Mouse (Mus musculus) liver, embryonic 14 days (tissue): ENCODE data around the gene Gstm6. TPM values are rescaled to one million over a fixed set of nuclear protein-coding genes. Genes with fewer than 3 reads are reported as not detected.

Source experiments
- polyA plus RNA-seq: library from polyadenylated mRNA; depleted of rRNA; stranded (reverse); fragments of >200 nt; gene quantifications from 2 replicates; pipeline ENCODE4 v1.2.3, GENCODE M21; 2012; rRNA removed

The Gstm6 gene
- 4.7 and 6.2 TPM in 2 replicates for polyA plus RNA-seq

DNA sequence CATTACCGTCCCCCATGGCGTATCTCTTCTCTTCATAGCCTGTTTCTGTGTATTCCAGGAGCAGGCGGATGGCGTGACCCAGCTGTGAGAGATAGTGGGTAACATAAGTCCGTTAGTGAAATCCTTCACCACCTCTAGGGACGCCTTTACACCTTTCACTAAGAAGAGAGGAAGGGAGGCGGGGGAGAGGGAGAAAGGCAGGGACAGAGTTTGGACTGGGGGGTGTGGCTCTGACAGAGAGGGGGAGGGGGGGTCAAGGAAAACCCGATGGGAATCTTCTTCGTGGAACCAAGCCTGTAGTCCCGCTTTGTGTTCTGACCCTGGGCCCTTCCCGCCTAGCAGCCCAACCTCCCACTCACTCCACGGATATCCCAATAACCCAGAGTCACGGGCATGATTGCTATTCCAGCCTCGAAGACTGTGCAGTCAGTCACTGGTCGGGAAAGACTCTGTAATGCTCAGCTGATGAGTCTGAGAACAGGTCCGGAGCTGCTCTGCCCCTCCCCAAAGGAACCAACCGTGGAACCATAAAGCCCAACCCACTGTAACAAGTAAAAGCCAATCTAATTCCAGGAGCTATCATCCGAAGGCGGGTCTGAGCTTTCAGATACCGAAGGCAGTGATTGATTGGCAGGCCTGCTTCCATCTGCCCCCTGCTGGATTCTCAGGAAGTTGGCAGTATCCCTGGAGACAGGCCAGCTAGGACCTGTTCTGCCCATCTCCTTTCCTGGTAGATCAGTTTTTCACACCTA lies at the start of gene Gstm6:
Gstm6 (minus strand) TSS at position 511 of the 752 bp plus-strand sequence.

DNA sequence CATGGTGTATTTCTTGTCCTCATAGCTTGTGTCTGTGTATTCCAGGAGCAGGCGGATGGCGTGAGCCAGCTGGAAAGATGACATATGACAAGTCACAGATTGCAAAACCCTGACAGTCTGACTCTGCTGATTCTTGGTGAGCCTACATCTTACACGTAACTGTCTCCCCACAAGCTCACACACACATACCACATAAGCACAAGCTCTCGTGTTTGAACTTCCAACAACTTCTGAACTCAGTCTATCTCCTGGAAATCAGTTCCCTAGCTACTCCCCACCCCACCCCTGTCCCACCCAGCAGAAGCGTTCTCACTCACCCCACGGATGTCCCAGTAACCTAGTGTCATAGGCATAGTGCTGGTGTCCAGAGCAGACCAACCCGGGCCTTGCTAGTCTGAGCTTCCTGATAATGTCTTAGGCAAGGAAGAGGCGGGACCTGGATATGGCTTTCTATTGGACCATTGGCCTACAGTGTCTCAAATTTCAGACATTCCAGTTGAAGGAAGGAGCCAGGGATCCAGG lies 42.6 kb upstream of the Gstm6 start, which contains the start of gene Gstm2:
Gstm2 (minus strand) TSS at position 413 of the 522 bp plus-strand sequence.

DNA sequence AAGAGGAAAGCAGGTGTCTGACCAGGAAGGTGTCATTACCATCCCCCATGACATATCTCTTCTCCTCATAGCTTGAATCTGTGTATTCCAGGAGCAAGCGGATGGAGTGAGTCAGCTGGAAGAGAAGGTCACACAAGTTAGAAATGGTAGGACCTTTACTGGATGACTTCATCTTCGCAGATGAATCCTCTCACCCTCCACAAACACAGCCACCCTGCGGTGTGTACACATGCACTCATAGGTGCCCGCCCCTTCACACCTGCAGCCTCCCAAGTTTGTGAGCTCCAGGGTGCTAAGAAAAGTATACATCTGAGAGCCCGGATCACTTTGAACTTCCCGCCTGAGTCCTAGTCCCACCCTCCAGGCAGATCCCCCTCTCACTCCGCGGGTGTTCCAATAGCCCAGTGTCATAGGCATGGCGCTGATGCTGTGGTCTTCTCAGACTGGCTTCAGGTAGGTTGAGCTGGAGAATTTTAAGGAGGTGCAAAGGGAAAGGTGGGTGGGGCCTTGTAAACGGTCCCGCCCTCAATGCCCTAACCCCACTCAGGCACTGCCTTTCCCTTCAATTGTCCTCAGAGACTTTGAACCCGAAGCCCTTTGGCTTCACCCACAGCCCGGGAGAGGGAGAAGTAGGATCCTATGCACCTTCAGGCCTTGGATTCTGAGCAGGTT lies 25.3 kb upstream of the Gstm6 start, which contains the start of gene Gstm3:
Gstm3 (minus strand) TSS at position 560 of the 672 bp plus-strand sequence.

DNA sequence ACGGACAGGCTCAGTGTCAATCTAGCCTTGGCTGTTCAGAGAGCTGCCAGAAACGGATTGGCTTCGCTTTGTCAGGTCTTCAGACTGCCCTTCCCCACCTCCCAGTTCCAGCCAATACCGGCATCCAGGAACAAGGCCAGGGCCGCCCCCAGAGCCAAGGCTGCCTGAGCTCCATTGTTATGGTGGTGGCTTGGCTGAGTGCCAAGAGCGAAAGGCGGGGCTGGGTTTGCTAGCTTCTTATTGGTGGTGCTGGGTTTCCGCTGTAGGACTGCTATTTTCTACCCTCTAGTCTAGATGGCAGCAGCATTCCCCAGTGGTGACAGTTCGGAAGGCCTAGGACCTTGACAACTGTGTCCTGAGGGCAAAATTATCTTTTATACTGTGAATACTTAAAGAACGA lies 11.9 kb downstream of the Gstm6 start, which contains the start of gene Gstm7:
Gstm7 (minus strand) TSS at position 148 of the 400 bp plus-strand sequence.

DNA sequence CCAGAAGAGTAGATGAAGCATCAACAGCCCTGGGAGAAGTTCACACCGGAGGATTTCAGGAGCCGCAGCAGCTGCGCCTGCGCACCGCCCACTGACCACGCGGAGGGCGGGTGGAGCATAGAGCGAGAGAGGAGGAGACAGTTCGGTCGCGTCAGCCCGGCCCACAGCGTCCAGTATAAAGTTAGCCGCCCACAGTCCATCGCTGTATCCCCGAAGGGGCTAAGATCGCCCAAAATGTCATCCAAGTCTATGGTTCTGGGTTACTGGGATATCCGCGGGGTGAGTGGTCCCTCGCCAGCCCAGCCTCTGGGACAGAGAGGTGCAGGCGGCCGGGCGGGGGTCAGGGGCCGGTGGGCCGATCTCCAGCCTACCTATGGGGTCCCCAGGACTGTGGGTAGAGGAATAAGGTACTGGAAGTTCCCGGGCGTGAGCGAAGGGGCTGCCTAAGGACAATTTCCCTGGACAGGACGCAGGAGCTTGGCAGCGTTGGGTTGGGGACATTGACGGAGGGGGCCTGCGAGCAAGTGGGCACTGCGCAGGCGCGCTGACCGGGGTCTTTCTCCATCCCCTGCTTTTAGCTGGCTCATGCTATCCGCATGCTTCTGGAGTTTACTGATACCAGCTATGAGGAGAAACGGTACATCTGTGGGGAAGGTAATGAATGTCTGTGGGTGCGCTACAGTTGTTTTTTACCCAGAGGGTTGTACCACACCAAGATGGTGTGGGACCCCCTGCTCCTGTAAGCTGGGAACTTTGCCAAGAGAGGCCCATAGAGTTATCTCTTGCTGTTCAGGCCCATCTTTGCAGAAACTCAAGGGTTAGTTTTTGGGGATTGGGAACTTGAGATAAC lies 47.6 kb downstream of the Gstm6 start, which contains the start of gene Gstm5:
Gstm5 (plus strand) TSS at position 102 of the 850 bp plus-strand sequence.

Other genes with a start within 250 kb of the Gstm6 start
- gene Ahcyl1, start 247.2 kb downstream of the Gstm6 start, polyA plus RNA-seq = 30.5 and 33.6 TPM in 2 replicates
- 4.5 and 4.7 TPM in 2 replicates for gene Csf1, start 183.3 kb downstream of the Gstm6 start, polyA plus RNA-seq
- gene Eps8l3, start 66.5 kb downstream of the Gstm6 start, polyA plus RNA-seq = 0.06 TPM in 1 of 2 replicates, not detected in the other
- 114 and 121 TPM in 2 replicates for gene Gstm5, start 47.9 kb downstream of the Gstm6 start, polyA plus RNA-seq
- gene Gstm7, start 11.9 kb downstream of the Gstm6 start, polyA plus RNA-seq = 14.9 and 16.7 TPM in 2 replicates
- 2.9 and 4.7 TPM in 2 replicates for gene Gstm3, start 25.5 kb upstream of the Gstm6 start, polyA plus RNA-seq
- 3.4 TPM in 2 replicates for gene Gstm2, start 42.7 kb upstream of the Gstm6 start, polyA plus RNA-seq
- 111 and 127 TPM in 2 replicates for gene Gstm1, start 74.2 kb upstream of the Gstm6 start, polyA plus RNA-seq
- gene Gstm4, start 101.1 kb upstream of the Gstm6 start, polyA plus RNA-seq = 10.1 and 11.9 TPM in 2 replicates
- 44.0 and 51.2 TPM in 2 replicates for gene Ampd2, start 142.9 kb upstream of the Gstm6 start, polyA plus RNA-seq
- gene Gnat2, start 149.0 kb upstream of the Gstm6 start, polyA plus RNA-seq = 0.95 and 1.4 TPM in 2 replicates
- 30.2 and 35.7 TPM in 2 replicates for gene Gnai3, start 202.4 kb upstream of the Gstm6 start, polyA plus RNA-seq
- not detected in 2 replicates for gene Gpr61, start 211.1 kb upstream of the Gstm6 start, polyA plus RNA-seq
- 0.35 and 0.41 TPM in 2 replicates for gene Amigo1, start 242.6 kb upstream of the Gstm6 start, polyA plus RNA-seq